Mouse (Mus musculus) cerebellum, adult 11 months (tissue): Measurements from ENCODE around the gene Clstn2.

Experiments used
- DNase-seq: peaks from one replicate; pipeline ENCODE4 v3.0.0; 2022

The Clstn2 gene

DNA sequence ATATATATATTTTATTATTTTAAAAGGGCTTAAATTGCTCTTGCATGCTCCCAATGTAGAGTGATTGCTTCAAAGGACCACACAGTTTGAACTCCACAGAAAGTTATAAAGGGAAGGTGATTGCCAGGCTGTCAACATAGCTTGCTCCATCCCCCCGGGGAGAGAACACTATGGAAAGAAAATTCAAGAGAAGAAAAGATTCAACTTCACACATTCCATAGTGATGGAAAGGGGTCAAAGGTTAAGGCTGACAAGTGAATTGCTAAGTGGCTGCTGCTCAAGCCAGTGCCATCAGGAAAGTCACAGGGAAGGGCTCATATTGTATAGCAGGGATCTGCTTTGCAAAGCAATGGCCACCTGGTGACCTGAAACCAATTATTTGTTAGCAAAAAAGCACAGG, 360.8 kb downstream of the Clstn2 start:
- DNase-seq = no peak

- no peak for DNase-seq
Observed at GRCm38 (mm10) chr9:97670666-97671065, 362.3 kb downstream of the Clstn2 start.

DNA sequence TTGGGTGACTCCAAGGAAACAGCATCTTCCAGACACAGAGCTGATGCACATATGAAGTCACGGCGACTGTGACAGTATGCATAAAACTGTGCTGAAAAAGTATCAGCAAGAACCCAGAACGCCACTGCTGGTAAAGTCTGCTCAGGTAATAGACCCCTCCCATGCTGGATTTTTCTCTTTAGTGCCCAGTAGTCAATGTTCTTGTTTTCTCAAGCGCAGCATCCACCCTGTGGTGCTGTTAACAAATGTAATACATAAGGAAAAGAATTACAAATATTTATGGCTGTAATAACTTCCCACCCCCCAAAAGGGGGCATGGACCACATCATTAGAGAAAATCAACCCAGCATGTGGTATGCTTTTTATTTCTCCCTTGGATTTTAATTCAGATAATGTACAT, 372.0 kb downstream of the Clstn2 start:
- DNase-seq = no peak

DNA sequence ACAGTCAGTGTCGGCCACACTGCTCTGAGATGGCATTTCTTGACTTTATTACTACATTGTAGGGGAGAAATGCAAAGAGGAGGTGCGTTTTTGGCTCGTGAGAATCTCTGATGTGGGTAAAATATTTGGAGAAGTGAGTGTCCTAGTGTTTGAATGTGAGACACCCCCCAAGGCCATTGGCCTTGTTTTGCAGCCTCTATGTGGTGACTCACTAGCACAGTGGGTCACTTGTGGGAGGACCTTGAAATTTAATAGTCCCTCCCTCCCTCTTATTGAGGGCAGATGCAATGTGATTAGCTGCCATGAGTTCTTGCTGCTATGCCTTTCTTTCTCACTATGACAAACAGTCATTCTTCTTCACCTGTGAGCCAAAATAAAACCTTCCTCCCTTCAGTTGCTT, 374.2 kb downstream of the Clstn2 start:
- DNase-seq = no peak

- DNase-seq = no peak
Observed at GRCm38 (mm10) chr9:97648409-97648808, 384.6 kb downstream of the Clstn2 start.

- DNase-seq = no peak
Observed at GRCm38 (mm10) chr9:97645746-97646145, 387.2 kb downstream of the Clstn2 start.

DNA sequence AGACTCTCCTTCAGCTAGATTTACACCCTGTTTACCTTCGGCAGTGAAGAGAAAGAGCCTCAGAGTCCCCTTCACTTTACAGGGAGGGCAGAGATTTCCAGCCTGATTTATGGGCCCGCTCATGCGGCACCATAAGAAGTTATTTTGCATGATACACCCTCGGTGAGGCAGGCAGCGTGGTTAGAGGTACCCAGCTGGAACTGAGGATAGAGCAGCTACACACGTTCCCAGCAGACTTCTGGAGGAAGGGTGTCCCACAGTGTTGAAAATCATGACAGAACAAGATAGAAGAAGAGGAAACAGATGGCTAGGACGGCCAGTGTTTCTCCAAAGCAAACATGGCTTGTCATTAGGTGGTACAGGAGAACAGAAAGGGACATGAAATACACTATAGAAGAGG, 390.6 kb downstream of the Clstn2 start:
- DNase-seq = no peak

- no peak for DNase-seq
Observed at GRCm38 (mm10) chr9:97639967-97640549, 392.9 kb downstream of the Clstn2 start.

DNA sequence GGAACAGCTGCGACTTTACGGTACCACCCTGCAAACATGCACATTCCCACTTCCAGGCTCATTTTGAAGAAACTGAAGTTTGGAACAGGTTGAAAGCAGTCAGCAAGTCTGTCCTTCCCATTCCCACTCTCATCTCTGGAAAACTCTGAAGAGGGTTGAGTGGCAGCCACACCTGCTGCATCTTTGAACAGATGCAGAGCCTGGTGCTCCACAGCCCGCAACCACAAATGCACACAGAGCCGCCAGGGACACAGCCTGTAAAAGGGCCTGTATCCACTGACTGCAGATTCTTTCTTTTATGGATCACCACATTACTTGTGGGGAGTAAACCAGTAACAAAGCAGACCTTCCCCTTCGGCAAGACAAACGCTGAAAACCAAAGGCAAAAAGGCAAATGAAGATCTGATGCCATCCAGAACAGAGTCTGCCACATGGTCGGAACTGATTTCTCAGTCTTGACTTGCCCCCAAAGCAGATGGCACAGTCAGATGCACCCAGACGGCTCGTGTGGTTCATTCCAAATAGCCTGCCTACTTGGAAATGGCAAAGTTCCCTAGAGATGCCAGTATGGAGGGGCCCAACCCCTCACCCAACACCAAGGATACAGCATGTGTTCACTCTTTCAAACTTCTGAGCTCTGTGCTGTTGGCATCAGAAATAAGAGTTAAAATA, 394.2 kb downstream of the Clstn2 start:
- DNase-seq = no peak

- no peak for DNase-seq
Observed at GRCm38 (mm10) chr9:97635351-97635750, 397.6 kb downstream of the Clstn2 start.

GRCm38 (mm10) chr9:97634831-97635230, 398.1 kb downstream of the Clstn2 start:
- DNase-seq = no peak

- DNase-seq = no peak
Observed at GRCm38 (mm10) chr9:97629180-97629579, 403.8 kb downstream of the Clstn2 start.

DNA sequence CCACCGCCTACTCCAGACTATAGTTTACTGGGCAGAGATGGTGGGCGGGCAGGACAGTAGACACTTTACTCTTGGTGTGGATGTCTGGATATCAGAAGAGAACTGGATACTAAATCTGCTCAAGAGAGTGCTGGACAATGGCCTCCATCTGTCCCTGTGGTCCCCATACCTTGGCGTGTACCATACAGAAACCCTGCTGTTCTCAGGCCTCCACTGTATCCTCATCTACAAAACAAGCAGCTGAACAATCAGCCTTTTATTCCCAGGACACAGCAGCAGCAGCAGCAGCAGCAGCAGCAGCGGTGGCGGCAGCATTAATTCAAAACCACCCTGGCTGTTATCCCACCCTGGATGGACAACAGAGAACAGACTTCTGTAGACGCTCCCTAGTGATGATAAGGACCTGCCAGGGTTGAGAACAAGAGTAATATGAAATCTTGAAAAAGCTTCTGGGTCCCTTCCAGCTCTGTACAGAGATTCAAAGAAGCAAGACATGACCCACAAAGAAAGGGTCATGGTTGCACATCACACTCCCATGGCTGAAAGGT, 404.5 kb downstream of the Clstn2 start:
- no peak for DNase-seq

GRCm38 (mm10) chr9:97627916-97628315, 405.1 kb downstream of the Clstn2 start:
- DNase-seq = no peak

DNA sequence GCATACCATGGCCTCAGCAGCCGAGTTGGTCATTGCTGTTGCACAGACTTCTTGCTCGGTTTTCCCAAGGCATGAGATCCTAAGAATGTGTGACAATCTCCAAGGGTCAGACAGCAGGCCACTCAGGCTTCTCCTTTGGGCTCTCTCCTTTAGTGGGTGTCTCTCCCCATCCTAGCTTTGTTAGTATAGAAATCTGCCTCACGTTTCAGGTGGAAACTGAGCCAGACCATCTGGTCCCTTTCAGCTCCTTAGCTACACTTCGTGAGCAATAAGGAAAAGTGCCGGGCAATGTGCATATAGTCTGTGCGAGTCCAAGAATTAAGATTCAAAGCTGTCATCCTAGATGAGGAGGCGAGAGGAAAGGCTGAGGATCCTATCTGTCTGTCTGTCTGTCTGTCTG, 422.4 kb downstream of the Clstn2 start:
- no peak for DNase-seq

DNA sequence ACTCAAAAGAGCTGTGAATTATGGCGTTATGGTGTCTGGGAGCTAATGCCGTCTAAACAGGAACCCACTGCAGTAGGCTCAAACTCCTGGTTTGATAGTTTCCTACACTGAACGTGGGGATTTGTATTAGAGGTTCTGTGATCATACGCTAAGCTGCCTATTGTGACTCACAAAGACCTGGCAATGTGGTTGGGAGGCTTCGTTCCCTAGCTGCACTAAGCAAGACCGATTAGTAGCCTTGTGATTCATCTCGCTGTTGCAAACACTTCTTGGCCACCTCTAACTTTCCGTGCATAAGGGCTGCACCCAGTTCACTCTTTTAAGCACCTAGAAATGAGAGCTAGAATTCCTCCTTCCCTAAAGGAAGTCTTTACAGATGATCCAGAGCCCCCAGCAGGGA, 429.3 kb downstream of the Clstn2 start:
- DNase-seq = no peak

DNA sequence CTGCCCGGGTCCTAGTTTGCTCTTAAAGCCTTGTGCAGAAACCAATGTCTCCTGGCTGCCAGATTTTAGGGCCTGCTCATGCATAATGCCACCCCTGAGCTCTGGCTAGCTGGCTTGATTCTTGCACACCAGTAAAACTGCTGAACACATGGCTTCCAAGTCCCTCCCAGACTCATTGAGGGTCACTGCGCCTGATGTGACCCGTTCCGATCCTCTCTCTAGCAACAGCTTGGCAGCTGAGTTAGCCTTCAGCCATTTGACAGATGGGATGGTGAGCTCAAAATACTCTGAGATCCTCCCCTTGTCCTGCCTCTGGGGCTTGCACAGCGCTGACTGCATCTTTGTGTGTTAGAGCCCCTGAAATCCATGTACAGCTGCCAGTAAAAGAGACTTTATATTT, 430.5 kb downstream of the Clstn2 start:
- DNase-seq = no peak

DNA sequence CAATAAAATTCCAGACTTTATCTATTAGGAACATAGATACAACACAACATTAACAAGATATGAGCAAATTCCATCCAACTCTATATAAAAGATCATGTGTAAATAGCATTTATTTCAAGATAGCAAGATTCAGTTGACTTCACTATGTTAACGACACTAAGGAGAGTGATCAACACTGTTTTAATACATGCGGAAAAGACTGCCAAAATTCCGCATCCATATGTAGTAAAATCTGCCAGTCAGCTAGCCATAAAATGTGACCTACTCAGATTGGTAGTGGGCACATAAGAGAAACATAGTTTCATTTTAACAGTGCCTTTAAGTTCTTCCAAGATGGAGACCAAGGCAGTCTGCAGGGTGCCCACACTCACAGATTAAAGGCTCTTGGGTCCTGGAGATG, 434.0 kb downstream of the Clstn2 start:
- no peak for DNase-seq

DNA sequence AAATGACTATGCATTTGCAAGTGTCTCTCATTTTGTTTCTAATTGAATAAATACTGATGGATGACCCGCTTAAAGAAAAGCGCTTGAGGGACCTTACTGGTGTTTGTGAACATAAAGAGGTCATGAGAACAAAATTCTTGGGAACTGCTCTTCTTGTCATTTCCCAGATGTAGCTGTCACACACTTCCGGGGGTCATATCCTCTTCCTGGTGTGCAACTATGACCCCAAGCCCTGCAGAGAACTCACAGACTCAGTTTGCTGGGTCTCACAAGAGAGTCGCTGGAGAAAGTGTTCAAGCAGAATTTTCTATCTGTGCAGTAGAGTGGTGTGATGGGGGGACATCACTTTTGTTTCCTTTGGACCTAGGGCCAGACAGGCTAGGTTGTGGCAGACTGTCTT, 442.3 kb downstream of the Clstn2 start:
- DNase-seq = no peak

DNA sequence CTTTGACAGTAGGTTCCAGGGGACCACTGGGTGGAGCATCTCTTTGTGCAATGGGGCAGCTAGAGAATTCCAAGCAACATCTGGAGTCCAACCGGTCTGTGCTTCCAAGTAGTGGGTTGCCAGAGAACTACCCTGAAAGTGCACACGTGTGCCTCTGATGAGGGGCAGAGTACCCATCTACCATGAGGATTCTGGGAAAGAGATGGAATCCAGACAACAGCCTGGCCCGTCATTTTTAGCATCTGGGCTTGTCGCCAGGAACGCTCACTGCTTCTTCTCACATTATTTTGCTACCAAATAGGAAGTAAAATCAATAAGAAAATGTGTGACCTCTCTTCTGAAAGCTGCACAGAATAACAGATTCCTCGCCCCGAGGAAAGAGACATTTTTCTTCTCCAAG, 462.1 kb downstream of the Clstn2 start:
- DNase-seq = no peak

DNA sequence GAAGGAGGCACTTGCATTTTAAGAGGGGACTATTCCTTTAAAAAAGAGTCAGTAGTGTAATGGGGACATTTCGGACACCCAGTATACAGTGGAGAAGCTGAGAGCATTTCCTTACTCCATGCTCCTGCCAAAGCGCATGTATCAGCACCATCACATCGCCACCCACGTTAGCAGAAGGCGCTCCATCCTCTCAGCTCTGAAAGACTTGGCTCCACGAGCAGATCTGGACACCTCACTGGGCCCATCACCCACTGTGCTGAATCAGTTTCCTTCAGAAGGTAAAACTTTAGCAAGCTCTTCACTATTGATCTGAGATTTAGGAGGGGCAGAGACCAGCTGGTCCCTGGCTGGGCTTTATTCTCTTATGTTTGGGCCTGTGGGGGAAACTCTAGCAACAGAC, 469.9 kb downstream of the Clstn2 start:
- DNase-seq = no peak

DNA sequence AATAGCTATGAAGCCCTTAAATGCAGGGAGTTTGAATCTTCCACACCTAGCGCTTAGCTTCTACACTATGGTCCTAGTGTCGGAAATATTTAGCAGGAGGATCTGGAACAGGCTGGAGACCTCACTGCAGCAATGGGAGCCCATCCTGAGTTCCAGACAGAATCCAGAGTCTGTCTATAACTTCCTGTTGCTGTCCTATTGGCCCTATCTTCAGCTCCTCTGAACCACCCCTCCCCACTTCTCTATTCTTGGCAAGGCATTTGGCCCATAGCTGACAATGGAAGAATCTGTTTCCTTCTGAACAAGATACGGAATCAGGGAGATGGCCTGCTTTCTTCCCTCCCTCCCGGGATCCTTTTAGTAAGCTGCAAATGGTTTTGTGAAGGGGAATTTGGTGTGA, 488.6 kb downstream of the Clstn2 start:
- DNase-seq = no peak

DNA sequence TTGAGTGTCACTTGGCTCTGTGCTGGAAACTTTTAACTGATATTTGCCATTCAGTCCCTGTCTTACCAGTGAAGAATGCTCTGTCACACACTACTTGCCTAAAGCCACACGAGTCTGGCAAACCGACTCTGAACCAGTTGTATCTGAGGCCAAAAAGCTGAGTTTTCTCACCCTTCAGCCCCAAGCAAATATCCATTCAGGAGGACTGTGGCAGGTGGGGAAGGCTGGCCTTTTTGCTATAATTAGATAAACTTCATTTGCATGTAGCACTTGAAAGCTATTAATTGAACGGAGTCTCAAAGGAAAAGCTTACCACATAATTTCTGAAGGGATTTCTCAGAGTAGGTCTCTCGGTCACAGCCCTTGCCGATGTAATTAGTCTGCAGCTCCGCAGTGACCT, 491.6 kb downstream of the Clstn2 start:
- DNase-seq = no peak

DNA sequence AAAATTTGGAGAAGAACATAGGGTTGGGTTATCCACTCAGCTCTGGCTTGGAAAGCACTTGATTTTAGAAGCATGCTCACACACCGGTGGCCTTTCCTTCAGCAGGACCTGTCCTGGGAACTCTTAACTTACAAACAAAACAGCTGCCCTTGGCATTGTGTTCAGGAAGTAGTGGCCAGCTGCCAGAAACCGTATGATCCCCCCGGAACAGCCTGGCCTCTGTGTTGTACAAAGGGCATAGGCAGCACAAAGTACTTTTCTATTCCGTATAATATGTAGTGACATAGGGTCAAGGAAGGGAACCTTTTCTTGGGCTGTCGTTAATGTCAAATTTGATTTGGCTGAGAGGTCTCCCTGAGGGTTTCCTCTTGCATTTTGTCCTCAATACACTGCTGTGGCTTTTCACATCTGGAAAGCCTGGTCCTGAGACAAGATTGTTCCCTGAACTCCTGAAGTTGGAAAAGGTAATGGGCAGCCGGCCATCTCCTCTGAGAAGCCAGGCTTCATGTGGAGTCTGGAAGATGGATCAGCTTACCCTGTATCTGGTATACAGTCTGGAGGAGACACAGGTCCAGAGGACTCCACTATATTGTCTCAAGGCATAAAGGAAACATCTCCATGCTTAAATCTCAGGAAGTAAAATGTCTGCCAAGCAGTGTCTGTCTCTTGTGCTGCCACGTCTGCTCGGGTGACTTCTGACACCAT, 494.8 kb downstream of the Clstn2 start:
- DNase-seq = no peak
